Mouse (Mus musculus) liver, embryonic 15.5 days (tissue): Measurements from ENCODE around the gene Tmem94. TPM values are rescaled to one million over a fixed set of nuclear protein-coding genes. Genes with fewer than 3 reads are reported as not detected.
A peak's percentile ranks its signal among the peaks of the same experiment; 100 is the strongest.

Source experiments
- ATAC-seq: fragments of 200-750 bp; cut with Nextera tagmentation; 2 replicates; pipeline ENCODE4 v1.8.0; 2017; ENCODE audit warnings: moderate number of reproducible peaks, mild to moderate bottlenecking, moderate library complexity; ENCODE audit not compliant: insufficient read depth
- H3K27ac ChIP-seq: fragments of 300-500 bp; sonication (generic); replicated peaks from 2 replicates; pipeline ENCODE4 v1.5.1; 2015; ENCODE audit warnings: mild to moderate bottlenecking, inconsistent platforms
- H3K27me3 ChIP-seq: fragments of 300-500 bp; sonication (generic); 2 replicates; pipeline ENCODE4 v1.6.1; 2015; ENCODE audit warnings: mild to moderate bottlenecking, inconsistent platforms
- H3K36me3 ChIP-seq: fragments of 300-500 bp; sonication (generic); replicated peaks from 2 replicates; pipeline ENCODE4 v1.6.1; 2015; ENCODE audit warnings: moderate library complexity, mild to moderate bottlenecking, inconsistent platforms
- H3K4me1 ChIP-seq: fragments of 300-500 bp; sonication (generic); replicated peaks from 2 replicates; pipeline ENCODE4 v1.6.1; 2015; ENCODE audit warnings: inconsistent platforms
- H3K4me2 ChIP-seq: fragments of 300-500 bp; sonication (generic); 2 replicates; pipeline ENCODE4 v1.6.1; 2015; ENCODE audit warnings: moderate library complexity, mild to moderate bottlenecking, inconsistent platforms
- H3K4me3 ChIP-seq: fragments of 300-500 bp; sonication (generic); replicated peaks from 2 replicates; pipeline ENCODE4 v1.5.1; 2015; ENCODE audit warnings: mild to moderate bottlenecking, inconsistent platforms
- H3K9ac ChIP-seq: fragments of 300-500 bp; sonication (generic); 2 replicates; pipeline ENCODE4 v1.6.1; 2015; ENCODE audit warnings: moderate library complexity, mild to moderate bottlenecking, inconsistent platforms
- H3K9me3 ChIP-seq: fragments of 300-500 bp; sonication (generic); replicated peaks from 2 replicates; pipeline ENCODE4 v1.6.1; 2016; ENCODE audit warnings: inconsistent platforms
- WGBS: fragments of 180-500 bp; shearing (Covaris S2); methylation state at CpG from one replicate; pipeline ENCODE4 v1.1.7; 2015; ENCODE audit warnings: mixed read lengths; ENCODE audit not compliant: insufficient replicate concordance; 5-methylcytosine and 5-hydroxymethylcytosine counted together
- polyA plus RNA-seq: library from polyadenylated mRNA; unstranded; fragments of >200 nt; fragmentation: Nextera tagmentation; extraction: Ambion mirVana; gene quantifications from 2 replicates; pipeline ENCODE4 v1.2.1, GENCODE M21; 2015

Tmem94 gene
- polyA plus RNA-seq, 1 experiment from 2014 or later = 9.9 TPM

DNA sequence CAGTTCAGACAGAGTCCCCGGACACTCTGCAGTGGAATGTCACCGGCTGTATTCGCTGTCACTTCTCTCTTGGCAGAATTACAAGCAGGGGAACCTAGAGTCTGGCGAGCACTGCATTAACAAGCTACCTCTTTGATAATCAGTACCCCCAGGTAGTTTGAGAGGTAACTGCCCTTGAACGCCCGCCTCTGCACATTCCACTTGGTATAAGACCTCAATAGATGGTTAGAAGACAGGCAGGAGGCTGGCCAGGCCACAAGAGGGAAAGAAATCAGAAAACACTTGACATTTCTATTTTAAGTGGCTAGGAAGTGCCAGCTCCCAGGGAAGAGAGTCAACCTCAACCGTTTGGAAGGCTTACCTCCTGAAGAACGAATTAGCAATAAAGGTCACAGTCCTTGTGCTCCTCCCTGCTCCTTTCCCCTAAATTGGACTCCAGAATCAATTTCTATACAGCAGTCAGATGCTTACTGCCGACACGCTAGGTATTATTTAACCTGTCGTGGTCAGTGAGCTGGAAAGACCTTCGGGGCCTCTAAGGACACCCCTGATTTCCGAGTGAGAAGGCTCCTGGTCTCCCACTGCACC is 1.2 kb downstream of the Tmem94 start:
- Histone ChIP-seq H3K9ac (peak overlapping the region; percentile 95), H3K4me3 (peak overlapping the region; percentile 93), H3K27me3 (no peaks in the 10 kb centered on the region), H3K4me1 (peaks cover 64% of the 10 kb centered on the region), H3K36me3 (no peaks in the 10 kb centered on the region), H3K27ac (peak overlapping the region; percentile 90), H3K9me3 (no peaks in the 10 kb centered on the region), H3K4me2 (peak overlapping the region; percentile 89)
- 39% methylated on average over 13 of the region's 13 CpGs for WGBS
- no peak for ATAC-seq

DNA sequence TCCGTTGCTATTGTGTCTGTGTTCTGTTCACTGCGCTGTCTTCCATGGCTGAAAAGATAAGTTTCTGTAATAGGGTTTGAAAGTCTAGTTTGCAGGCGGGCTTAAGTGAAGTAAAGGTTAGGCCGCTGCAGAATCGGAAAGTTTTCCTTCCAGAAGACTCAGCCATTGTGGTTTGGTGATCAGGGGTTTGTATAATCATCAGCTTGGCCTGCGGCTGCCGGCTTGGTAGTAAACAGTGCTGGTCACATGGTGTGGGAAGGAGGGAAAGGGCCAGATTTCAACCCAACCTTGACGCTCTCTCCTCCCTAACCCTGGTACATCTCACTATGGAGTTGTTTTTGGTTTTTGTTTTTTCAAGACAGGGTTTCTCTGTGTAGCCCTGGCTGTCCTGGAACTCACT is 1.7 kb downstream of the Tmem94 start:
- Histone ChIP-seq H3K9me3 (no peaks in the 10 kb centered on the region), H3K9ac (no peak overlapping the region; the same call in 1 of the 2 replicates), H3K36me3 (no peaks in the 10 kb centered on the region), H3K4me1 (peaks cover 68% of the 10 kb centered on the region), H3K4me3 (peak overlapping the region; percentile 93; the same call in 1 of the 2 replicates), H3K27ac (no peak overlapping the region), H3K4me2 (peak overlapping the region; percentile 89), H3K27me3 (no peaks in the 10 kb centered on the region)
- ATAC-seq = no peak
- WGBS = 75% methylated on average over 8 of the region's 8 CpGs

DNA sequence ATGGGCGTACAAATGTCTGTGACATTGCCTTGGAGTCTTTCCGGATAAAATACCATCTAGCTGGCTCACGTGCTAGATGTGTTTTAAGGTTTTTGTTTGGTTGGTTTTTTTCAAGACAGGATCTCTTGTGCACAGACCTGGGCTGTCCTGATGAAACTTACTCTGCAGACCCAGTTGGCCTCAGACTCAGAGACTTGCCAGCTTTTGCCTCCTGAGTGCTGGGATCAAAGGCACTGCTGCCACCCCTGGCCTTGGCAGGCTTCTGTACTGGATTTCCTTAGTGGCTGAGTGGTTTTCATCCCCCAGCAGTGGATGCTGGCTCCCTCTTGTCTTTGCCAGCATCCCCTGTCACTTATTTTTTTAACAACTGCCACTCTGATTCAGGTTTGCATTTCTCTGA is 3.7 kb downstream of the Tmem94 start:
- Histone ChIP-seq H3K4me3 (no peak overlapping the region), H3K9ac (no peak overlapping the region), H3K36me3 (0 out of 2 replicates have a peak, but pooled peaks cover 5% of the 10 kb centered on the region), H3K9me3 (no peaks in the 10 kb centered on the region), H3K4me2 (no peak overlapping the region), H3K27ac (peak overlapping the region; percentile 34; the same call in 1 of the 2 replicates), H3K4me1 (peaks cover 70% of the 10 kb centered on the region), H3K27me3 (no peaks in the 10 kb centered on the region)
- ATAC-seq = no peak
- WGBS = 90% methylated on average over 3 of the region's 3 CpGs

DNA sequence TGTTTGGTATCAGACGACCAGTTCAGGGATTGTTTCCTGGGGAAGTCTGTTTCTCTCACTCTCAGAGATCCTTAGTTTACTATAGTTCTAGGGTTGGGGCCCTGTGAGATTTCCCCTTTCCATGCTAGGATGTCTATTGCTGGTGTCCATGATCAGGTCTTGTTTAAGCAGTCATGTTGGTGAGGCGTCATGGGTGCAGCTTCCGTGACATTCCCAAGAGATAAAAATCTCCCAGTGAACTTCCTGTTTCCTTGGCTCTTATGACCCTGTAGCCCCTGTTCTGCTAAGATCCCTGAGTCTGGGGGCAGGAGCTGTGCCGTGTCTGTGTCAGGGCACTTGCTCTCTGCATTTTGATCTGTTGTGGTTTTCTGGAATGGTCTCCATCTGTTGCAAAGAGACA is 9.4 kb downstream of the Tmem94 start:
- Histone ChIP-seq H3K9me3 (no peaks in the 10 kb centered on the region), H3K4me1 (peaks cover 68% of the 10 kb centered on the region), H3K9ac (no peak overlapping the region), H3K27me3 (no peaks in the 10 kb centered on the region), H3K36me3 (peaks cover 14% of the 10 kb centered on the region; the same call in 1 of the 2 replicates), H3K4me3 (no peak overlapping the region), H3K4me2 (no peak overlapping the region), H3K27ac (no peak overlapping the region)
- WGBS = 48% methylated on average over 4 of the region's 4 CpGs
- no peak for ATAC-seq

DNA sequence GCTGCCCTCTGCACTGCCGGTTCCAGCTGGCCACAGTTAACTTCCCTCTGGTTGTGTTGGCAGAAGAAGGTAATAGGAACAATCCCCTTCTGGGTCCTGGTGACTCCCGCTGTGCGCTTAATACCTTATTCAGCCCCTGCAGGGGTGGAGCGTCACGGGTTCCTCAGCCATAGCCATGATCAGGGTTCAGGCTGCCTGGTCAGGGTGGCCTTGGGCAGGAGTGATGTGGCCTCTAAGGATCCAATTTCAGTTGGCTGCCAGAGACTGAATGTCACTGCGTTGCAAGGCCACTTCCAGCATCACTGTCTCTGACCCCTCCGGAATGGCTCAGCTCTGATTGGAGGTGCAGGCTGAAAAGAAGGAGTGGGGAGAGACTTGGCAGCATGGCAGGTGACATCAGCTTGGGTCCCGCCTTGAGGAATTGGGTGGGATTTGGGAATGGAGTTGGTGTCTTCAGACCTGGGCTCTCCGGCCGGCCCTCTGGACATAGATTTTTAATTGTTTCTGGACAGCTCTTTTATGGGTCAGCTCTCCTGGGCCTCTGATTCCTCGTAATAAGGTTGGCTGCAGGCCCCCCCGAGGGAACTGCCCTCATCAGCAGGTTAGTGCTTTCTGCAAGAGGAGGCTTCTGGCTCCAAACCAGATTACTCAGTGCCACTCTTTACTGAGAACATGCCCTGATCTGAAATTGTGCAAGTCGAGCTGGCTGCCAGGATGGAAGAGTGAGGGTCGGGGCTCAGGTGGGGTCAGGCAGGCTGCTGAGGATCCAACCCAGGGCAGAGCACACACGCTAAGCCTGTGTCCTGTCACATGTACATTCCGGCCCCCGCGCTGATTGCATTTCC is 10.8 kb downstream of the Tmem94 start:
- WGBS = 77% methylated on average over 18 of the region's 18 CpGs
- no peak overlapping the region for H3K4me2 ChIP-seq
- H3K4me1 ChIP-seq = peaks cover 68% of the 10 kb centered on the region

DNA sequence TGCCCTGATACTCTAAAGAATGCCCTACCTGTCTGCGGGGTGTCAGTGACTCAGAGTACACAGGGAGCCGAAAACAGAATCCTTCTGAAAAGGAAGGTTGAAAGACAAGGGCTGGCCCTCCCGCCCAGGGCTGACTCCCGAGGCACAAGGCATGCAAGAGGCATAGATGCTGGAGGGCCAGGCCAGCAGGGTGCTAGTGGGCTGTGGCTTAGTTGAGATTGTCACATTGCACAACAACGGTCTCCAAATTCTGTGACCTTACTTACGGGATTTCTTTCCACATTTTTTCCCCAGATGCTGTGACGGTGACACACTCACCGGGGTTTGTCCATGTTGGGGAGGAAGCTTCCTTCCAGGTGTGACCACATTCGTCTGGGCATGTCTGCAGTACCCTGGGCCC is 11.7 kb downstream of the Tmem94 start:
- Histone ChIP-seq H3K27me3 (no peaks in the 10 kb centered on the region), H3K4me3 (no peak overlapping the region), H3K9ac (no peak overlapping the region), H3K4me1 (peaks cover 71% of the 10 kb centered on the region), H3K36me3 (peaks cover 19% of the 10 kb centered on the region; the same call in 1 of the 2 replicates), H3K27ac (peak overlapping the region; percentile 99), H3K9me3 (no peaks in the 10 kb centered on the region), H3K4me2 (no peak overlapping the region)
- WGBS = 71% methylated on average over 9 of the region's 9 CpGs
- no peak for ATAC-seq

More for the DNA sequence above, 10.8 kb downstream of the Tmem94 start:
- no peaks in the 10 kb centered on the region for H3K9me3 ChIP-seq
- H3K27ac ChIP-seq = peak overlapping the region; percentile 99; the same call in 1 of the 2 replicates
- H3K4me3 ChIP-seq = no peak overlapping the region
- peaks cover 18% of the 10 kb centered on the region; the same call in 1 of the 2 replicates for H3K36me3 ChIP-seq
- H3K9ac ChIP-seq = no peak overlapping the region
- no peak for ATAC-seq
- no peaks in the 10 kb centered on the region for H3K27me3 ChIP-seq

DNA sequence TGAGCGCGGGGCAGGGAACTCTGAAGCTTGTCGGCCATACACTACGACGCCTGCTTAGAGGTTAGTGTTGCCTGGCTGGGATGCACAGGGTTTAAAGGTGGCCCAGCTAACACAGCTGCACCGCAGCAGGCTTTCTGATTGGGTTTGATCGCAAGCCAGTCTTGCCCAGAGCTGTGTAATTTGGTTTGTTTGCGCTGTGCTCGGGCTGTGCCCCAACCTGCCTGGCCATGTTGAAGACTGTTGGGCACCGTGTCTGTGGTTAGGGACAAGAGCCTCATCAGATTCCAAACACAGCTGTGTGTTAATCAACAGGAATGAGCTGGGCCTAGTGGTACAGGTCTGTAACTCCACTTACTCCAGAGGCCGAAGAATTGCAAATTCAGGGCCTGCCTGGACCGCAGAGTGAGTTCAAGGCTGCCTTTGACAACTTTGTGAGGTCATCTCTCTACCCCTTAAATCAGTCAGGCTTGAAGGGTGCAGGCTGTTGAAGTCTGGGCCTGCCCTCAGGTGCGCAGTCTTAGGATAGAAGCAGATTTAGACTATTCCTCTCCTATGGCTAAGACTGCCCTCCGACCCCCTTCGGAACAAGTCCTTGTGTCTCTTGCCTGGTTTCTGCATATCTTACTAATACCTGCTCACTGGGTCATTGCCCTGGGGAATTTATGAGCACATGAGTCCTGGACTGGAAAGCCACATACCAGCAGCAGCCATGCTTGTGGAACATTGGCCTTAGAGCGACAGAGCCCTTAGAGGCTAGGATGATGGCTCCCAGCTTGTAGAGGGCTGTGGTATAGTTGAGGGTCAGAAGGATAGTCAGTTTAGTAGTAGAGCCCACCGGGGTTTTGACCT is 12.5 kb downstream of the Tmem94 start:
- Histone ChIP-seq H3K4me1 (peaks cover 69% of the 10 kb centered on the region), H3K27ac (peak overlapping the region; percentile 99), H3K9ac (no peak overlapping the region), H3K27me3 (no peaks in the 10 kb centered on the region), H3K9me3 (no peaks in the 10 kb centered on the region), H3K4me3 (no peak overlapping the region), H3K36me3 (peaks cover 16% of the 10 kb centered on the region; the same call in 1 of the 2 replicates), H3K4me2 (no peak overlapping the region; the same call in 1 of the 2 replicates)
- WGBS = 83% methylated on average over 17 of the region's 17 CpGs
- ATAC-seq = no peak

DNA sequence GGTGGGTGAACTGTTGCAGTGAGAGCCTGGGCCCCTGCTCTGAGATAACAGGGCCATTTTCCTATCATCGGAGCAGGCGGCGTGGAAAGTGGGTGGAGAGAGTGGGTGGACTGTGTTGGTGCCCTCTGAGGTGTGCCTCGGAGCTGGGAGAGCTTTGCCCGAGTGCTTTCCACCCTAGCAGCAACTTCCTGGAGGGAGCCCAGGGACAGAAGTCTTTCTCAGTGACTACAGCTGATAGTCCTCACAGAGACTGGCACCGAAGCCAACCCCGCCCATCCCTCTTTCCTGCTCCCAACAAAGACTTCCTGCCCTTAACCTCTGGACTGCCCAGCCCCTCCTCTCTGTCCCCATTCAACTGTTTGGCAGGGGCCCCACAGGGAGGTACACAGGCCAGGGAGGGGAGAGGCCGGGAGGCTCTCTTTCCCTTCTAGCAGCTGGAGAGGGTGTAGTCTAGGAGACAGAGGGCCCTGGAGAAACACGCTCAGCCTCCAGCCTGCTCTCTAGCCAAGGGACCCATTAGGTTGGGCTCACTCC is 13.9 kb downstream of the Tmem94 start:
- Histone ChIP-seq H3K4me1 (peaks cover 65% of the 10 kb centered on the region), H3K9me3 (no peaks in the 10 kb centered on the region), H3K36me3 (peaks cover 14% of the 10 kb centered on the region; the same call in 1 of the 2 replicates), H3K4me2 (peak overlapping the region; percentile 85), H3K27me3 (no peaks in the 10 kb centered on the region), H3K4me3 (peak overlapping the region; percentile 47), H3K9ac (peak overlapping the region; percentile 65), H3K27ac (peak overlapping the region; percentile 99)
- 6% methylated on average over 9 of the region's 9 CpGs for WGBS
- ATAC-seq = peak; percentile 96

DNA sequence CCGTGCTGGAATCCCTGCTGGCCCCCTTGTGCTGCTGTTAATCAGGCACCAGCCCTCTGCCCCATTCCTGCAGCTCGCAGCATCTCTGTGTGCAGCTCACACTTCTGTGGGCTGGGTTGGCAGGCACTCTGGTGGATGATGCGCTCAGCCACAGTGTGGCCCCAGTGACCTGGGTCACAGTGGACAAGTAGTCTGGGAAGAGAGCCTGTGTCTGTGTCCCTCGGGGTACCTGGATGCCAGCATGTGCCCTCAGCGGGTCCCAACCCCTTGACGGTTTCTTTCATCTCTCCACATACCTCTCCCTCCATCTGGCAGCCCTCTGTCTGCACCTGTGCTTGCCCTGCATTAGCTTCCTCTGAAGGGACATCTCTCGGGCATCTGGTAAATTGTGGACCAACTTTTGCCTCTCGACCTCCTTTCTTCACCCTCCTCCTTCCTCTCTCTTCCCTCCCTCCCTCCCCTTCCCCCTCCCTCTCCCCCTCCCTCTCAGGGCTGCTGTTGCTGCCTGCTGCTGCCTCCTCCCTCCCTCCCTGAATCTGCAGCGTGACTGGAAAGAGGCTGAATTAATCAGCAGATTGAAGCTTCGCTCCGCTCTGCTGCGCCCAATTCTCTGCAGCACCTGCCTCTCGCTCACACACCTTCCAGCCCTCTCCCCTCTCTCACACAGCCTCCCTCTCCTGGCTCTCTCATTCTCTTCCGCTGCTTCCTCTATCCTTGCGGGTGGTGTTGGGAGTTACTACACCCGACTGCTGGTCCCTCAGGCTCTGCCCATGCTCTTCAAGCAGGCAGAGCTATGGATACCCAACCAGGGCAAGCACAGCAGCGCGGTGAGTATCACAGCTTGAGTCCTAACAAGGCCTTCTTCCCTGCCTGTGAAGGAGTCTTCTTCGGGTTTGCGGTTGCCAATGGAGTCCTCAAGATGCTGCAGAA is 15.2 kb downstream of the Tmem94 start:
- H3K36me3 ChIP-seq = peaks cover 16% of the 10 kb centered on the region
- peak overlapping the region; percentile 65 for H3K9ac ChIP-seq
- H3K27me3 ChIP-seq = no peaks in the 10 kb centered on the region
- peak overlapping the region; percentile 47 for H3K4me3 ChIP-seq
- H3K9me3 ChIP-seq = no peaks in the 10 kb centered on the region
- no peak for ATAC-seq
- H3K4me2 ChIP-seq = peak overlapping the region; percentile 85
- WGBS = 42% methylated on average over 20 of the region's 20 CpGs
- H3K4me1 ChIP-seq = peaks cover 71% of the 10 kb centered on the region
- peak overlapping the region; percentile 99 for H3K27ac ChIP-seq

DNA sequence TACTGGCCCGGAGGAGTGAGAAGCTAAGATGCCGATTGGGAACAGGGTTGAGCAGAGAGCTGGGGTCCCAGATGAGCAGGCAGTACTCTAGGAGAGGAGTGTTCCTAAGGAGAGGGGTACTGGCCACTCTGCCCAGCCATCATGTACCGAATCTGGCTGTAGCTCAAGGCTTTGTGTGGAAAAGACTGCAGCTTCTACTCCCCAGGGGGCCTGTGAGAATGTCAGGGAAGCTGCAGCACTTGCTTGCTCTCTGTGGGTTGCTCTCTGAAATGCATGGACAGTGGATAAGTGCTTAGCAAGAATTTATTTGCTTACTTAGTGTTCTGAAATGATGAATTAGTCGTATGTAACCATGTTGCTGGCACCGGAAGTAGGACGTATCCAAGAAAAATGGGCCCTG is 21.2 kb downstream of the Tmem94 start:
- Histone ChIP-seq H3K27ac (no peak overlapping the region), H3K36me3 (peaks cover 39% of the 10 kb centered on the region), H3K4me2 (no peak overlapping the region), H3K4me1 (peaks cover 11% of the 10 kb centered on the region), H3K27me3 (no peaks in the 10 kb centered on the region), H3K4me3 (no peak overlapping the region), H3K9ac (no peak overlapping the region), H3K9me3 (no peaks in the 10 kb centered on the region)
- ATAC-seq = no peak
- 84% methylated on average over 6 of the region's 6 CpGs for WGBS
